Mouse (Mus musculus): ENCODE data around the gene Dhx9. TPM values are rescaled to one million over a fixed set of nuclear protein-coding genes. Genes with fewer than 3 reads are reported as not detected.

The Dhx9 gene
- polyA plus RNA-seq, 1 experiment from 2014 or later = 10.6 TPM

DNA sequence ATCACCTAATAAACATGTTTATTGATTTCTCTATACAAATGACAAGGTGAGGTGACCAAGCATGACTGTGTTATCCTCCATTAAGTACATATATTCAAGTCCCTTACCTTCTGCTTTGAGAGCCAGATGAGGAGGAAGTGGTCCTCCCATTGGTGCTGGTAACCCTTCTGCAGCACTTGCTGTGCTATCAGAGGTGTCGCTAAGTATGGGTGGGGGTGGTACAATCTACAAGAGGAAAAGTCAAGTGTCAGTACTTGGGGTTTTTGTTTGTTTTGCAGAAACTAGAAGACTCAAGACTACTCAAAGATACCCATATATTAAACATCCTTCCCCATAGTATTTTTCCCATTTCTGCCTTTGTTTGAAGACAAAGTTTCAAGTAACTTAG is 6.4 kb downstream of the Dhx9 start:
- DNase-seq (ENCODE audit: low spot score) = no peak
- no peaks in the 10 kb centered on the region for H3K9me3 ChIP-seq (ENCODE audit: control insufficient read depth, low read length)
- H3K36me3 ChIP-seq (ENCODE audit: control insufficient read depth, insufficient read depth, low read length) = peaks cover 24% of the 10 kb centered on the region

DNA sequence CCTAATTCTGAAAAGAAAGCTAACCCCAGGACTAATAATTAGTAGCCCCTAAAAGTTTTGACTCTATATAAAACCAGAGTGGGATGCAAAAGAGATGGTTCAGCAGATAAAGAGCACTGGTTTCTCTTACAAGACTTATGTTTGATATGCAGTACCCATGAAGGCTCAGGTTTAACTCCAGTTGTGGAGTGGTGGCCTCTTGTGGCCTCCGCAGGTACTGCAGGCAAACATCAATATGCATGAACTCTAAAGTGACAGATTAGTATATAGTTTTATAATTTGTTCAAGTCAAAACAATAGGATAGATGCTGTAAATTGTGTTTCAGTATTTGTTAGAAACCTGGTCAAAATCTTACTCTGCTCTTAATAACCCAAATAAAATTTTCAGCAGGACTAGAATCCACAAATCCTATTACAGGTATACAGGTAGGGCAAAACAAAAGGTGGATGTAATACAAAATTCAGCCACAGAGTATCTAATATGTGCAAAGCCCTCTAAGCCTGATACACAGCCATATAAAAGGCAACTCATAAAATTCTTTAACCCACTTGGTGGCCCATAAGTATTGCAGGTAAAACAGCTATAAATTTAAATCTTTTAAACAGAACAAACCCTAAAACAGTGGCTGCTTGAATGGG is 7.0 kb downstream of the Dhx9 start:
- no peak overlapping the region for H3K9ac ChIP-seq (ENCODE audit: low read length)
- no peak for ATAC-seq (ENCODE audit: low FRiP score, low TSS enrichment)
- H3K27ac ChIP-seq (replicated peaks) = no peak overlapping the region
- peak; percentile 79 for DNase-seq (ENCODE audit: low spot score)
- H3K4me1 ChIP-seq (replicated peaks; ENCODE audit: control insufficient read depth, insufficient read depth) = no peaks in the 10 kb centered on the region
- no peak overlapping the region for H3K4me3 ChIP-seq (ENCODE audit: low read depth, low read length)
- TF ChIP-seq CTCF (IDR thresholded peaks at IDR 0.05; ENCODE audit: low read depth) (peak; percentile 86), EP300 (optimal IDR thresholded peaks at IDR 0.05) (no peak)
- 43% methylated on average over 1 of the region's 1 CpGs for WGBS
- no peaks in the 10 kb centered on the region for H3K9me3 ChIP-seq (ENCODE audit: control insufficient read depth, low read length)
- no peak overlapping the region for H3K4me2 ChIP-seq (replicated peaks; ENCODE audit: low read depth)
- H3K27me3 ChIP-seq (ENCODE audit: control insufficient read depth, insufficient read depth, low read length) = no peaks in the 10 kb centered on the region
- peaks cover 24% of the 10 kb centered on the region for H3K36me3 ChIP-seq (ENCODE audit: control insufficient read depth, insufficient read depth, low read length)

More for the DNA sequence above, 6.4 kb downstream of the Dhx9 start:
- H3K4me1 ChIP-seq (replicated peaks; ENCODE audit: control insufficient read depth, insufficient read depth) = no peaks in the 10 kb centered on the region
- no peak for ATAC-seq (ENCODE audit: low FRiP score, low TSS enrichment)
- no peaks in the 10 kb centered on the region for H3K27me3 ChIP-seq (ENCODE audit: control insufficient read depth, insufficient read depth, low read length)
- H3K9ac ChIP-seq (ENCODE audit: low read length) = no peak overlapping the region
- TF ChIP-seq EP300 (optimal IDR thresholded peaks at IDR 0.05) = no peak
- TF ChIP-seq CTCF (IDR thresholded peaks at IDR 0.05; ENCODE audit: low read depth) = no peak
- no peak overlapping the region for H3K27ac ChIP-seq (replicated peaks)
- no peak overlapping the region for H3K4me3 ChIP-seq (ENCODE audit: low read depth, low read length)
- WGBS = 73% methylated on average over 1 of the region's 1 CpGs
- H3K4me2 ChIP-seq (replicated peaks; ENCODE audit: low read depth) = no peak overlapping the region

DNA sequence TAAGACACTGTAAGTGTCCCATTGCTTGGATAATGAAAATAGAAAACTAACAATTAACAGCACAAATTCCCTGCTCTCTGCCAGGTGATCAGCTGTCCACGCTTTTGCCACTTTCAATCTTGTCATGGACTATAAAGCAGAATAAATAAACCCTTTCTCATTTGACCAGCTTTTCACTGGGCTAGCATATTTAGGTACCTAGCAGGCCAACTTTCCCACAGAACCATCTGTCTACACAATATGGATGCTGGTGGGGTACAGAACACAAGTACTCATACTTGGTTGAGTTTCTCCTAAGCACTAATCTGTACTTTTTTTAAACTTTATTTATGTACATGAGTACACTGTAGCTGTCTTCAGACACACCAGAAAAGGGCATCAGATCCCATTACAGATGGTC is 8.2 kb downstream of the Dhx9 start:
- Histone ChIP-seq H3K27me3 (ENCODE audit: control insufficient read depth, insufficient read depth, low read length) (no peaks in the 10 kb centered on the region), H3K4me3 (ENCODE audit: low read depth, low read length) (no peak overlapping the region), H3K4me1 (replicated peaks; ENCODE audit: control insufficient read depth, insufficient read depth) (no peaks in the 10 kb centered on the region), H3K36me3 (ENCODE audit: control insufficient read depth, insufficient read depth, low read length) (peaks cover 24% of the 10 kb centered on the region), H3K4me2 (replicated peaks; ENCODE audit: low read depth) (no peak overlapping the region), H3K9me3 (ENCODE audit: control insufficient read depth, low read length) (no peaks in the 10 kb centered on the region), H3K27ac (replicated peaks) (no peak overlapping the region), H3K9ac (ENCODE audit: low read length) (no peak overlapping the region)
- WGBS = 86% methylated on average over 1 of the region's 1 CpGs
- ATAC-seq (ENCODE audit: low FRiP score, low TSS enrichment) (no peak), DNase-seq (ENCODE audit: low spot score) (no peak)
- TF ChIP-seq EP300 (optimal IDR thresholded peaks at IDR 0.05) (no peak), CTCF (IDR thresholded peaks at IDR 0.05; ENCODE audit: low read depth) (no peak)

DNA sequence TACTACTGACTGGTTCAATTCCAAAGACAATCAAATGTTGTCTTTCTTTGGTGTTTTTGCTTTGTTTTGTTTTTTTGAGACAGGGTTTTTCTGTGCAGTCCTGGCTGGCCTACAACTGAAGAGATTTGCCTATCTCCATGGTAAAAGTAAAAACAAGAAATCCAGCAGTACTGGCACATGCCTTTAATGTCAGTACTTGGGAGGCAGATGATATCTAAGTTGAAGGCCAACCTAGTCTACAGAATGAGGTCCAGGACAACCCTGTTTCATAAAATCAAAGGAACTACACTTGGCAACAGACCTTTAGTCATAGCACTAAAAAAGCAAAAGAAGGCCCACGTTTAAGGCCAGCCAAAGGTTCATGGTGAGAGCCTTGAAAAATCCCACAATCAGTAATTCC is 25.7 kb downstream of the Dhx9 start:
- no peak for DNase-seq (ENCODE audit: low spot score)
- no peak for TF ChIP-seq CTCF (IDR thresholded peaks at IDR 0.05; ENCODE audit: low read depth)
- no peak for TF ChIP-seq EP300 (optimal IDR thresholded peaks at IDR 0.05)
- no peak overlapping the region for H3K4me2 ChIP-seq (replicated peaks; ENCODE audit: low read depth)
- ATAC-seq (ENCODE audit: low FRiP score, low TSS enrichment) = no peak
- no peaks in the 10 kb centered on the region for H3K9me3 ChIP-seq (ENCODE audit: control insufficient read depth, low read length)
- H3K27me3 ChIP-seq (ENCODE audit: control insufficient read depth, insufficient read depth, low read length) = no peaks in the 10 kb centered on the region
- H3K9ac ChIP-seq (ENCODE audit: low read length) = no peak overlapping the region
- 81% methylated on average over 1 of the region's 1 CpGs for WGBS
- peaks cover 28% of the 10 kb centered on the region for H3K36me3 ChIP-seq (ENCODE audit: control insufficient read depth, insufficient read depth, low read length)
- H3K27ac ChIP-seq (replicated peaks) = no peak overlapping the region
- no peak overlapping the region for H3K4me3 ChIP-seq (ENCODE audit: low read depth, low read length)
- no peaks in the 10 kb centered on the region for H3K4me1 ChIP-seq (replicated peaks; ENCODE audit: control insufficient read depth, insufficient read depth)

DNA sequence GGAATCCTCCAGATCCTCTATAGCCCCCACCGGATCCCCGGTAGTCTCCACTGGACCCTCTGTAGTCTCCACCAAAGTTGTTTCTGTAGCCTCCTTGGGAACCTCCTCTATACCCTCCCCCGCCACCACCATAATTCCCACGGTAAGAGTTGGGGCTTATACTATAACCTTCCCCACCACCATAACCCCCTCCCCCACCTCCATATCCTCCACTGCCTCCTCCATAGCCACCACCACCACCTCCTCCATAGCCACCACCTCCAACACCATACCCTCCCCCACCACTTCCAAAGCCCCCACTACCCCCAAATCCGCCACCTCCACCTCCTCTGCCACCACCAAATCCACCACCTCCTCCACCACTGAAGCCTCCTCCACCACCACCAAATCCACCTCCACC is 31.3 kb downstream of the Dhx9 start:
- ATAC-seq (ENCODE audit: low FRiP score, low TSS enrichment) = no peak
- TF ChIP-seq EP300 (optimal IDR thresholded peaks at IDR 0.05) (no peak), CTCF (IDR thresholded peaks at IDR 0.05; ENCODE audit: low read depth) (no peak)
- peaks cover 21% of the 10 kb centered on the region for H3K36me3 ChIP-seq (ENCODE audit: control insufficient read depth, insufficient read depth, low read length)
- no peak overlapping the region for H3K4me2 ChIP-seq (replicated peaks; ENCODE audit: low read depth)
- H3K9ac ChIP-seq (ENCODE audit: low read length) = no peak overlapping the region
- H3K9me3 ChIP-seq (ENCODE audit: control insufficient read depth, low read length) = no peaks in the 10 kb centered on the region
- WGBS = 89% methylated on average over 5 of the region's 5 CpGs
- no peaks in the 10 kb centered on the region for H3K4me1 ChIP-seq (replicated peaks; ENCODE audit: control insufficient read depth, insufficient read depth)
- no peak for DNase-seq (ENCODE audit: low spot score)
- H3K4me3 ChIP-seq (ENCODE audit: low read depth, low read length) = no peak overlapping the region
- no peak overlapping the region for H3K27ac ChIP-seq (replicated peaks)
- no peaks in the 10 kb centered on the region for H3K27me3 ChIP-seq (ENCODE audit: control insufficient read depth, insufficient read depth, low read length)

DNA sequence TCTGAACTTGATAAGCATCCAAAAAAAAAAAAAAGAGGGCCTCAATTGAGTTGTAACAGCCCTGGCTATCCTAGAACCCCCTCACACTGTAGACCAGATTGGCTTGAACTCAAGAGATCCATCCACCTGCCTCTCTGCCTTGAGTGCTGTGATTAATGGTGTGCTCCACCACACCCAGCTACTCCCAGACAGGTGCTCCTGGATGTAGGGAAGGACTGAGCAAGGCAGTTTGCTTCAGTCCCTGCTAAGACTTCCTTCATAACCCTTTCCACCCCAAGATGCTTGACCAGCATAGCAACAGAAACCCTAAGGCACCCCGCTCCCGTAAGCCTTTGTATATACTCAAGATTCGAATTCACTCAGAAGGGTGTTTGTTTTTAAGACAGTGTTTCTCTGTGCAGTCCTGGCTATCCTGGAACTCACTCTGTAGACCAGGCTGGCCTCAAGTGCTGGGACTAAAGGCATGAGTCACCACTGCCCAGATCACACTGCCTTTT is 34.3 kb downstream of the Dhx9 start:
- DNase-seq (ENCODE audit: low spot score) (no peak), ATAC-seq (ENCODE audit: low FRiP score, low TSS enrichment) (0 out of 2 replicates have a peak, but pooled peaks have one; percentile 9)
- H3K4me1 ChIP-seq (replicated peaks; ENCODE audit: control insufficient read depth, insufficient read depth) = no peaks in the 10 kb centered on the region
- no peak overlapping the region for H3K9ac ChIP-seq (ENCODE audit: low read length)
- H3K36me3 ChIP-seq (ENCODE audit: control insufficient read depth, insufficient read depth, low read length) = peaks cover 7% of the 10 kb centered on the region; the same call in 1 of the 2 replicates
- no peaks in the 10 kb centered on the region for H3K27me3 ChIP-seq (ENCODE audit: control insufficient read depth, insufficient read depth, low read length)
- WGBS = 79% methylated on average over 3 of the region's 3 CpGs
- H3K9me3 ChIP-seq (ENCODE audit: control insufficient read depth, low read length) = no peaks in the 10 kb centered on the region
- H3K4me2 ChIP-seq (replicated peaks; ENCODE audit: low read depth) = no peak overlapping the region
- H3K27ac ChIP-seq (replicated peaks) = no peak overlapping the region
- H3K4me3 ChIP-seq (ENCODE audit: low read depth, low read length) = no peak overlapping the region
- TF ChIP-seq CTCF (IDR thresholded peaks at IDR 0.05; ENCODE audit: low read depth) (no peak), EP300 (optimal IDR thresholded peaks at IDR 0.05) (no peak)

Data from stomach, postnatal 0 days (tissue).